Mouse (Mus musculus) right cerebral cortex, postnatal 36 days (tissue): ENCODE results near the gene Apln.

Experiments used
- DNase-seq, 2 experiments: peaks; one replicate each; pipeline ENCODE4 v3.0.0; 2022; ENCODE audit warnings: low spot score in 2 of 2, mixed read lengths in 1 of 2

Gene Apln

DNA sequence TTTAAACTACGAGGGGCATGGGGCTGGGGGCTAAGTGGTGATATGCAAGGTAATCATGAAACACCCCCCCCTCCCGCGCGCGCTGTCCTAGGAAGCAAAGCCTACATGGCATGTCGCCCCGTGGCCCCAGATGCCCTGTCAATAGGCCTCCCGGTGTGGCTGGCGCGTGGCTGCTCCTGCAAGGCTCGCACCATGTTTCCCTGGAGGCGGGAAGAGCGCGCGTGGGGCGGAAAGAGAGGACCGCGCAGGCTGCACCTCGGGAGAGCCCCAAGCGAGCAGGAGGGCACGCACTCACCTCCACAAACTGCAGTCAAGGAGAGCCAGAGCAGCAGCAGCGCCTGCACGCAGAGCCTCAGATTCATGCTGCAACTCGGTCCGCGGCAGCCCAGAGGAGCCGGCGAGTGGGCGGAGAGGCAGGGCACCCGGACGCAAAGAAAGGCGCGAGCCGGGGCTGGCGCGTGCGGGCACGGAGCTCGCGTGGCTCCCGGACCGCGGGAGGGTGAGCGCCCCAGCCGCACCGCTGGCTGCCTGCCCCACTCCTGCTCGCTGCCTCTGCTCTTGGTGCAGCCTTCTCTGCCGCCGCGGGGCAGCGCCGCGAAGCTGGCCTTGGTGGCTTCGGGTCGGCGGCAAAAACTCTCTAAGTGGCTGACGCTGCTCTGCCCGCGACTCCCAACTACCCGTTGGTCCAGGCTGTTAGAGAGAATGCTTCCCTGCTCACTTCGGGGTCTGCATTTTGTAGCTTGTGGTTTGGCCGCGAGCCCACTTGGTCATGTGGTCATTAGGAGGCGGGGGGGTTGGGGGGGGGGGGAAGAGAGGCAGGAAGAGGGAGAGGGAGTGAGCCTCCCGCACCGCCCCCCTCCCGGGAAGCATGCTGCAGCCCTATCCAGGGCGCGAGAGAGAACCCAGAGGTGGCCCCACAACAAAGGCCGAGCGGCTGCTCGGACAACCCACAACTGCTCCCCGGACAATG is at the start of gene Apln:
Gene Apln, minus strand, starts transcription at position 710 of the 970 bp plus-strand sequence.
- DNase-seq = no peak

GRCm38 (mm10) chrX:48082364-48082763 is 47.7 kb upstream of the Apln start:
- DNase-seq = no peak

DNA sequence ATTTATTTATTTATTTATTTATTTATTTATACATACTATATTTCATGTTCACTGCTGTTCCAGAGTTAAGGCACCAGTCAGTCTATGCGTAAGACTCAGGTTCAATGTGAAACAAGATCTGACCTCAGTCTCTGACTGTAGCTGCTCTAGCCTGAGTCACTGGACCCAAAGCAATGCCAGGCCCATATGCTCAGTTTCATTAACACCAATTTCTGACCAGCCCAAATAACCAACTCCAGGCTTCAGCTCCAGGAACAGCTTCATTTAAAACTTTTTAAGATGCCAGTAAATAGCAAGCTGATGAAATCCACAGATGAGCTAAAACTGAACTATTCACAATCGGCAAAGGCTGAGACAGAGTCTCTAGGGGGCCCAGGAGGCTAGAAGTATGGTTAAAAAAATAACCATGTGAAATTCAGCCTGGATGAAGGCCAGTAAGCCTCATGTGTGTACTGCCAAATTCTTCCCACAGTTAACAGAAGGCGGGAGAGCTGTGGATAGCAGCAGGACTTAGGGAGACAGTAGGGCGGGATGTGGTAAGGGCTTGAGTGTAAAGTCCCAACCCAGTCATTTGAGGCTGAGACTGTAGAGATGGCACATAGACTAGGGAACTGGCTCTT is 42.3 kb upstream of the Apln start:
- DNase-seq = peak in 1 of 2 experiments; percentile 10

GRCm38 (mm10) chrX:48074691-48075090 is 40.0 kb upstream of the Apln start:
- peak in 1 of 2 experiments; percentile 2 for DNase-seq

DNA sequence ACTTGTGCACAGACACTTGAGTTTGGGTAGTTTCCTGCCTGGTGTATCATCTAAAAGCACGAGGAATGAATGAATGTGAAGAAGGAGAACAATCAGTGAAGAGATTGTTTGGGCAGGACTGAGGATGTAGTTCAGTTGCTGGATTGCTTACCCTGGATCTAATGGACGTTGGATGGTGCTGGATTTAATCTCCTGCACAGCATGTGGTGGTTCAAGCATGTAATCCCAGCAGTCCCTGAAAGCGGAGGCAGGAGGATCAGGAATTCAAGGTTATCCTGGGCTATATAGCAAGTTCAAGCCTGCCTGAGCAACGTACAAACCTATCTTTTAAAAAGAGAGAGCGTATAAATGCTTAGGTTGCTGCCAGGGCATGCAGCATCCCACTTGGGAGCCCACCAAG is 37.7 kb upstream of the Apln start:
- no peak for DNase-seq

GRCm38 (mm10) chrX:48071961-48072360 is 37.3 kb upstream of the Apln start:
- DNase-seq = no peak

DNA sequence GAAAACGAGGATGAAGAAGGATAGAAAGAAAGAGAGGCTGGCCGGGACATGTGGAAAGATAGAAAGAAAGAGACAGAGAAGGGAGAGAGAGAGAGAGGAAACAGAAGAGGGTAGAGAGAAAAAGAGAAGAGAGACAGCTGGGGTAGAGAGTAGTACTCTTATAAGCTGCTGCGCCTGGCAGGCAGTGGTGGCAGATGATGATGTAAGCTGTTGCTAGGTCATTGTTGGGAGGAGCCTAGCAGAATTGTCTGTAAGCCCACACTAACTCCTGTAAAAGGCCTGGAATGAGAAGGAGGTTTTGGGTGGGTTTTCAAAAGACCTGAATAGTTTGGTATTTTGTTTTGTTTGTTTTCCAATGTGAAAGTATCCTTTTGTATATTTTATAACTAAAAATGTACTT is 32.2 kb upstream of the Apln start:
- DNase-seq = no peak

GRCm38 (mm10) chrX:48064166-48064853 is 29.7 kb upstream of the Apln start:
- DNase-seq = no peak

DNA sequence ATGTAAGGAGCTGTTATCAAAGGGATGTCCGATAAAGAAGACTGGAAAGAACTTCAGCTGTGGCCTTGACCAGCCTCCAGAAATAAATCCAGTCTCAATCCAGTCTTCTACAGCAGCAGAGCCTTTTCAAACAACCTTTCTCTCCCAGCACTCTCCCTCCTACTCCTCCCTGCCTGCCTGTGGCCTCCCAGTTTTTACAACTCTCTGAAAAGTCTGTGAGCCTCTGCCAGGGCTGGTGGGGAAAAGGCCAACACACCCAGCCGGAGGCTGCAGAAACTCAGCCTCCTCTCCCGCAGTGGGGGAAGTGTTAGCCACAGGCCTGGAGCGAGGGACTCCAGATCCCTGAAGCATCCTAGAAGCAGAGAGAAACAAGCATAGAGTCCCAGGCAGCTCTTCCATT is 27.8 kb upstream of the Apln start:
- DNase-seq = no peak

GRCm38 (mm10) chrX:48054186-48055015 is 19.7 kb upstream of the Apln start:
- DNase-seq = peak in 1 of 2 experiments; percentile 21

- no peak for DNase-seq
Observed at GRCm38 (mm10) chrX:48053743-48054142, 19.1 kb upstream of the Apln start.

- DNase-seq = no peak
Observed at GRCm38 (mm10) chrX:48046315-48046714, 11.7 kb upstream of the Apln start.

DNA sequence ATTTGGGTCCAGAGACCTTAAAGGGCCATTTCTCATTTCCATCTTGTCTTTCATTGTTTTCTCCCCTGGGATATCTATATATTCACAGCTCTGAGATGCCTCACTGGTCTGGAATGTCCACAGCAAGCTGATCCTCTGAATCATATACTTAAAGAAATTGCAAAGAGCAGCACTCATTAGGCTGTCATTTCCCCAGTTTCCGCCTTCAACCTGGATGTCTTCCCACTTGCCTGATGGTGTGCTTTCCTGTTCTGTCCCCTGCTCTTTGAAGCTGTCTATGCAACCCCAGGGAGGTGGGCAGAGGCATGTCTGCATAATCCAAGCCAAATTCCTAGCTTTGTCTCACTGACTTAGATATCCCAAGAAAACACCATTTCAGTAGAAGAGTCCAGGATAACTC is 9.6 kb upstream of the Apln start:
- DNase-seq = no peak

DNA sequence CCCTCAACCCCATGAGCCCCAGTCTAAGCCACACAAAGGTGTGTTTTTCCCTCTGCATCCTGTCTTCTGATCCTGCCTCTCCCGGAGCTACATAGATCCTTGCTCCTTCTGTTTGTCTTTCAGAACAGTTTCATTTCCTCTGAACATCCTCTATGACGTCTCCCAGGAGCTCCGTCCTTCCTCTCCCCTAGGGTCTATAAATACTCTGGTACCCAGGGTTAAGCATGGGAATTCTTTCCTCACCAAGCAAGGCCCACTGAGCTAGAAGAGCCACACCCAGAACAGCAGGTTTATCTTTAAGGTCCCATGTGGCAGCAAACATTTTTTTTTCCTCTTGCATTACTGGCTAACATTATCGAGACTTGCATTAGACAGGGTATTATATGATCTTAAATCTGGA is 8.1 kb upstream of the Apln start:
- no peak for DNase-seq

DNA sequence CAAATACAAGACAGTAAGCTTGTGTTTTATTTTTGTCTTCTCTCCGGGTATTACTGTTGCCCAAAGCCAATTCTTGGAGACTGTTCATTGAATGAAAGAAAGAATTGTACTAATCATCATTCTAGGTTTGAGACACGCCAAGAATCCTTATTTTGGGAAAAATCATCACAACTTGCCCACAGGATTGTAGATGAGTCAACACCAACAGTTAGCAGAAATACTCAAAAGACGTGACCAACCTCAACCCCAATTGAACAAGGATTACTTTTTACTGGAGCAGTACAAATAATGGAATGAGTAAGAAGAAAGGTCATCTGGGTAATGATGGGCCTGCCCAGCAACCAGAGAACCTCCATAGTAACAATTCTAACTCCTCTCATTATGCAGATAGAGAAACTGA is 5.7 kb upstream of the Apln start:
- DNase-seq = no peak

- DNase-seq = no peak
Observed at GRCm38 (mm10) chrX:48033766-48034143, 898 bp downstream of the Apln start.

DNA sequence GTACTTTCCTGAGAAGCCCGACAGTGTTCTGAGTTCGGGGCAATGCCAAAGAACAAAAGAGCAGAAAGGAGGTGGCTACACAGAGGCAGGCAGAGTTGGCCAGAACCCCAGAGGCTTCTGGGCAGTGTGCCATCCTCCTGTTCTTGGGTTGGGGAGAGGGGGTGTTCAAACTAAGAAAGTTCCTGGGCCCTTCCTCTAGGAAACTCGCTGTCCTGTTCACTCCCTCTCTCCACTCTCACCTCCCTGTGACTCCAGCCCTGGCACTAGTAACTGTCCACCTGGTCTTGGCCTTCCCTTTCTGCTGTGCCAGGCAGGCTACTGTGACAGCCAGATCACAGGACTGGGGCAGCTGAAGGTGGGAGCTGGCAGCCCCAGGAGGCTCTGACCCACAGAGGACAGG is 1.6 kb downstream of the Apln start:
- no peak for DNase-seq

GRCm38 (mm10) chrX:48031866-48032265 is 2.8 kb downstream of the Apln start:
- no peak for DNase-seq

GRCm38 (mm10) chrX:48030593-48030992 is 4.1 kb downstream of the Apln start:
- no peak for DNase-seq

DNA sequence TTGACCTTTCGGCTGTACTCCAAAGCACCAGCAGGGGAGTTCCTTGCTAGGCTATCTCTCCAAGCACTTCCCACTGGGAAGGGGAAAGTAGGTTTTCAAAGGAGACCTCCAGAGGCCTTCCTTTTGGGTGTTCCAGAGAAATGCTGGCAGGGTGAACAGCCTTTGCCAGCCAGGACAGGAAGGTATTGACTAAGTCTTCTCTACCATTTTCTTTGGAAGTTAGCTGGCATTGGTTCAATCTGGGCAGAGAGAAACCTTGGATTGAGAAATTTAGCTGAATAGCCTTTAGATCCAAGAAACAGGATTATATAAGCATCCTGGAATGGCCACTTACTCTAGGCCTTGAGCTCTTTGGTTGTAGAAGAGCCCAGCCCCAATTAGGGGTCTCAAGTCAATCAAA is 11.8 kb downstream of the Apln start:
- DNase-seq = no peak

DNA sequence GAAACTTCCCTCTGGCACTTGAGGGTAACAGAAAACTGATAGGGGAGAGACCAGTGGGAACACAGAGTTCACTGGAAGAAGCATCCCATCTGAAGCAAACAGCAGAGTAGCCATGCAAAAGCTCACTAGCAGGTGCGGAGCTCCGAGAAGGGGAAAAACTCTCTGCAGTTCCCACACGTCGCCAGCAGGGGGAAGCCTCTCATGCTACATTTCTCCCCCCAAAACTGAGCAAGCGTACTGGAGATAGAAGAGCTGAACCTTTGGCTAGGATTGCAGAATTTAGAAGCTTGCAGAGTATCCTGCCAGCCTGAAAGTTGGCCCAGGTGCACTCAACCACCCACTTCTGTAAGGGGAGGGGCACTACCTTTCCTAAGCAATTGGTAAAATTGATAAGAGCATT is 14.7 kb downstream of the Apln start:
- DNase-seq = peak; percentile 41

GRCm38 (mm10) chrX:48019359-48019758 is 15.3 kb downstream of the Apln start:
- no peak for DNase-seq
